Mouse (Mus musculus): ENCODE measurements around the gene Ccl24. TPM values are rescaled to one million over a fixed set of nuclear protein-coding genes. Genes with fewer than 3 reads are reported as not detected.

Gene Ccl24
- total and polyA plus RNA-seq, 3 experiments = not detected

DNA sequence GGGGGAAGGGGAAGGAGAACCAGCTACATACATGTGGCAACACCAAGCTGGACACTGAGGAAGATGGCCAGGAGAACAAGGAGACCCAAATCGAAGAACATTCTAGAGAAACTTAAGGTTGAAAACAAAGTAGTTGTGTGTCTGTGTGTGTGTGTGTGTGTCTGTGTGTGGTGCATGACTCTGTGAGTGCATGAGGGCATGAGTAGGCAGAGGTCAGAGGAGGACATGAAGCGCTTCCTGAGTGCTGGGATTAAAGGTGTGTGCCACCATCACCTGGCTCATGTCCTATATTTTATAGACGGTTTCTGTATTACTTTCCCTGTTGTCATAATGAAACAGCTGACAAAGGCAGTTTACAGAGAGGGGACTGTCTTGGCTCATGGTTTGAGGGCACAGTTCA, 9.4 kb downstream of the Ccl24 start, which contains the start of gene Ccl26:
Gene Ccl26, minus strand, starts transcription at position 101 of the 400 bp plus-strand sequence.
- Histone ChIP-seq H3K9me3 (replicated peaks; ENCODE audit: low read length) (no peaks in the 10 kb centered on the region), H3K4me3 (replicated peaks in 1 of 3; ENCODE audit: low read depth in 2 of 3, low read length in 2 of 3, poor library complexity in 1 of 3) (no peak within 1 kb of the TSS), H3K4me2 (ENCODE audit: insufficient read depth, low read depth, poor library complexity, severe bottlenecking) (no peak within 1 kb of the TSS), H3K27ac (ENCODE audit: insufficient read depth, low read depth) (no peak within 1 kb of the TSS), H3K27me3 (replicated peaks) (no peaks in the 10 kb centered on the region), H3K36me3 (replicated peaks in 1 of 2; ENCODE audit: control insufficient read depth in 1 of 2, insufficient read depth in 1 of 2, low read length in 1 of 2) (no peaks in the 10 kb centered on the region), H3K79me2 (replicated peaks; ENCODE audit: control insufficient read depth, extremely low read depth, insufficient read depth, poor library complexity, severe bottlenecking) (no peaks in the 10 kb centered on the region), H3K4me1 (ENCODE audit: control insufficient read depth in 1 of 2, insufficient read depth in 2 of 2) (peaks cover 12 to 28% of the 10 kb centered on the region in 2 experiments), H3K9ac (ENCODE audit: insufficient read depth, low read depth) (no peak within 1 kb of the TSS)
- dilution Hi-C loops (cut with MboI; ENCODE audit: extremely low pct_ligation_motif_present, extremely low pct_unique_long_range_greater_than_20kb, low sequenced_read_pairs) (no loop called here), in situ Hi-C loops (cut with MboI; ENCODE audit: low pct_ligation_motif_present, low pct_unique_long_range_greater_than_20kb, low sequenced_read_pairs) (no loop called here)
- no peak for TF ChIP-seq JUN (IDR thresholded peaks at IDR 0.05; ENCODE audit: insufficient read depth, low read depth, low read length)
- no peak for TF ChIP-seq RCOR1 (conservative IDR thresholded peaks at IDR 0.05; ENCODE audit: low read depth, low read length)
- no peak for TF ChIP-seq MYC (IDR thresholded peaks at IDR 0.05; ENCODE audit: low read depth, low read length)
- TF ChIP-seq ZMIZ1 (IDR thresholded peaks at IDR 0.05; ENCODE audit: low read depth, low read length) = no peak
- no peak for TF ChIP-seq USF1 (IDR thresholded peaks at IDR 0.05; ENCODE audit: low read depth, low read length)
- TF ChIP-seq SIN3A (IDR thresholded peaks at IDR 0.05; ENCODE audit: low read length) = no peak
- TF ChIP-seq ETS1 (conservative IDR thresholded peaks at IDR 0.05; ENCODE audit: low read depth, low read length) = no peak
- TF ChIP-seq HCFC1 (IDR thresholded peaks at IDR 0.05; ENCODE audit: low read depth, low read length) = no peak
- TF ChIP-seq KAT2A (IDR thresholded peaks at IDR 0.05; ENCODE audit: insufficient replicate concordance, low read length) = no peak
- no peak for TF ChIP-seq MEF2A (IDR thresholded peaks at IDR 0.05; ENCODE audit: borderline replicate concordance, low read depth, low read length)
- no peak for TF ChIP-seq RAD21 (IDR thresholded peaks at IDR 0.05; ENCODE audit: low read depth, low read length)
- no peak for TF ChIP-seq TBP (conservative IDR thresholded peaks at IDR 0.05; ENCODE audit: low read depth, low read length)
- DNase-seq (ENCODE audit: extremely low read depth) = no peak

DNA sequence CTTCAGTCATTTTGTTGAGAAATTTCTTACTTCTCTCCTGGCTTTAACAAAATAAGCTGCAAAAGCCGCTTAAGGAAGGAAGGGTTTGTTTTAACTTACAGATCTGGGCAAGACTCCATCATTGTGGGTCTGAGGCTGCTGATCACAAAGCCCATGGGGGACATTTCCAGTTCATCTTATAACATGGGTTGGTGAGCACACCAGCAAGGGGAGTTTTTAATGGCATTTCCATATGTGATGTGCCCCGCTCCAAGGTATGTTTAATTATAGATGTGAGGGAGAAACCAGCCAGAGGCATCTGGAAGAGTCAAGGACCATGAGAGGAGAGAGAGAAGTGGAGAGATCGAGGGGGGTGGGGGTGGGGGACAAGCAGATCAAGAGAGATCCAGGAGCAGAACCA, 15.2 kb downstream of the Ccl24 start:
- TF ChIP-seq NRF1 (IDR thresholded peaks at IDR 0.05; ENCODE audit: low read depth, low read length) = no peak
- in situ Hi-C loops (cut with MboI; ENCODE audit: low pct_ligation_motif_present, low pct_unique_long_range_greater_than_20kb, low sequenced_read_pairs) = loop anchor here (10.0 kb wide), 1 partner anchor 57 kb away; no protein-coding TSS in a partner anchor
- no peak overlapping the region for H3K9ac ChIP-seq (ENCODE audit: insufficient read depth, low read depth)
- no peaks in the 10 kb centered on the region for H3K9me3 ChIP-seq (replicated peaks; ENCODE audit: low read length)
- peaks cover 8 to 40% of the 10 kb centered on the region in 2 experiments for H3K4me1 ChIP-seq (ENCODE audit: control insufficient read depth in 1 of 2, insufficient read depth in 2 of 2)
- no peaks in the 10 kb centered on the region for H3K27me3 ChIP-seq (replicated peaks)
- dilution Hi-C loops (cut with MboI; ENCODE audit: extremely low pct_ligation_motif_present, extremely low pct_unique_long_range_greater_than_20kb, low sequenced_read_pairs) = no loop called here
- H3K27ac ChIP-seq (ENCODE audit: insufficient read depth, low read depth) = no peak overlapping the region
- H3K79me2 ChIP-seq (replicated peaks; ENCODE audit: control insufficient read depth, extremely low read depth, insufficient read depth, poor library complexity, severe bottlenecking) = no peaks in the 10 kb centered on the region
- DNase-seq (ENCODE audit: extremely low read depth) = no peak
- no peak overlapping the region for H3K4me2 ChIP-seq (ENCODE audit: insufficient read depth, low read depth, poor library complexity, severe bottlenecking)
- H3K4me3 ChIP-seq (replicated peaks in 1 of 3; ENCODE audit: low read depth in 2 of 3, low read length in 2 of 3, poor library complexity in 1 of 3) = no peak overlapping the region
- H3K36me3 ChIP-seq (replicated peaks in 1 of 2; ENCODE audit: control insufficient read depth in 1 of 2, insufficient read depth in 1 of 2, low read length in 1 of 2) = no peaks in the 10 kb centered on the region

- H3K4me1 ChIP-seq (ENCODE audit: control insufficient read depth in 1 of 2, insufficient read depth in 2 of 2) = peaks cover 8 to 42% of the 10 kb centered on the region in 2 experiments
- H3K27ac ChIP-seq (ENCODE audit: insufficient read depth, low read depth) = no peak overlapping the region
- no peak for TF ChIP-seq TBP (conservative IDR thresholded peaks at IDR 0.05; ENCODE audit: low read depth, low read length)
- no peak for TF ChIP-seq JUN (IDR thresholded peaks at IDR 0.05; ENCODE audit: insufficient read depth, low read depth, low read length)
- no peak for TF ChIP-seq USF2 (conservative IDR thresholded peaks at IDR 0.05; ENCODE audit: low read depth, low read length)
- TF ChIP-seq MAFK (IDR thresholded peaks at IDR 0.05; ENCODE audit: insufficient replicate concordance, low read length) = no peak
- no peak for TF ChIP-seq MAZ (IDR thresholded peaks at IDR 0.05; ENCODE audit: low read depth, low read length)
- TF ChIP-seq EP300 (IDR thresholded peaks at IDR 0.05; ENCODE audit: low read length) = no peak
- TF ChIP-seq PAX5 (IDR thresholded peaks at IDR 0.05; ENCODE audit: low read length) = no peak
- TF ChIP-seq NELFE (IDR thresholded peaks at IDR 0.05; ENCODE audit: low read depth, low read length) = no peak
- TF ChIP-seq CTCF (conservative IDR thresholded peaks at IDR 0.05 in 1 of 2, IDR thresholded peaks at IDR 0.05 in 1 of 2; ENCODE audit: low read depth in 2 of 2, low read length in 2 of 2) = no peak
- no peak for TF ChIP-seq USF1 (IDR thresholded peaks at IDR 0.05; ENCODE audit: low read depth, low read length)
- no peak for TF ChIP-seq BHLHE40 (IDR thresholded peaks at IDR 0.05; ENCODE audit: low read depth, low read length)
- TF ChIP-seq ELF1 (IDR thresholded peaks at IDR 0.05; ENCODE audit: low read depth, low read length) = no peak
- in situ Hi-C loops (cut with MboI; ENCODE audit: low pct_ligation_motif_present, low pct_unique_long_range_greater_than_20kb, low sequenced_read_pairs) (loop anchor here (10.0 kb wide), 1 partner anchor 58 kb away; no protein-coding TSS in a partner anchor), dilution Hi-C loops (cut with MboI; ENCODE audit: extremely low pct_ligation_motif_present, extremely low pct_unique_long_range_greater_than_20kb, low sequenced_read_pairs) (no loop called here)
- no peak overlapping the region for H3K4me3 ChIP-seq (replicated peaks in 1 of 3; ENCODE audit: low read depth in 2 of 3, low read length in 2 of 3, poor library complexity in 1 of 3)
- no peaks in the 10 kb centered on the region for H3K36me3 ChIP-seq (replicated peaks in 1 of 2; ENCODE audit: control insufficient read depth in 1 of 2, insufficient read depth in 1 of 2, low read length in 1 of 2)
- no peak for DNase-seq (ENCODE audit: extremely low read depth)
- H3K9me3 ChIP-seq (replicated peaks; ENCODE audit: low read length) = no peaks in the 10 kb centered on the region
- H3K4me2 ChIP-seq (ENCODE audit: insufficient read depth, low read depth, poor library complexity, severe bottlenecking) = no peak overlapping the region
- no peaks in the 10 kb centered on the region for H3K27me3 ChIP-seq (replicated peaks)
- no peaks in the 10 kb centered on the region for H3K79me2 ChIP-seq (replicated peaks; ENCODE audit: control insufficient read depth, extremely low read depth, insufficient read depth, poor library complexity, severe bottlenecking)
- H3K9ac ChIP-seq (ENCODE audit: insufficient read depth, low read depth) = no peak overlapping the region
Observed at GRCm38 (mm10) chr5:135557051-135557450, 15.8 kb downstream of the Ccl24 start.
